Mouse (Mus musculus) stomach, embryonic 15.5 days (tissue): Measurements from ENCODE around the gene Kxd1. TPM values are rescaled to one million over a fixed set of nuclear protein-coding genes. Genes with fewer than 3 reads are reported as not detected.

Experiments used
- ATAC-seq: fragments of 200-750 bp; cut with Nextera tagmentation; 2 replicates; pipeline ENCODE4 v1.8.0; 2017; ENCODE audit warnings: low read depth, moderate number of reproducible peaks, moderate TSS enrichment; ENCODE audit not compliant: insufficient read depth, low FRiP score
- H3K27ac ChIP-seq: fragments of 300-500 bp; sonication (generic); 2 replicates; pipeline ENCODE4 v1.5.1; 2015; ENCODE audit warnings: mild to moderate bottlenecking, inconsistent platforms
- H3K27me3 ChIP-seq: fragments of 300-500 bp; sonication (generic); replicated peaks from 2 replicates; pipeline ENCODE4 v1.6.1; 2015; ENCODE audit warnings: inconsistent platforms
- H3K36me3 ChIP-seq: fragments of 300-500 bp; sonication (generic); 2 replicates; pipeline ENCODE4 v1.6.1; 2015; ENCODE audit warnings: inconsistent platforms
- H3K4me1 ChIP-seq: fragments of 300-500 bp; sonication (generic); 2 replicates; pipeline ENCODE4 v1.6.1; 2015; ENCODE audit warnings: inconsistent platforms
- H3K4me2 ChIP-seq: fragments of 300-500 bp; sonication (generic); 2 replicates; pipeline ENCODE4 v1.6.1; 2015; ENCODE audit warnings: mild to moderate bottlenecking, inconsistent platforms
- H3K4me3 ChIP-seq: fragments of 300-500 bp; sonication (generic); replicated peaks from 2 replicates; pipeline ENCODE4 v1.5.1; 2015; ENCODE audit warnings: inconsistent platforms
- H3K9ac ChIP-seq: fragments of 300-500 bp; sonication (generic); 2 replicates; pipeline ENCODE4 v1.6.1; 2015; ENCODE audit warnings: inconsistent platforms
- H3K9me3 ChIP-seq: fragments of 300-500 bp; sonication (generic); 2 replicates; pipeline ENCODE4 v1.6.1; 2016; ENCODE audit warnings: inconsistent platforms
- WGBS: fragments of 180-500 bp; shearing (Covaris S2); methylation state at CpG from one replicate; pipeline ENCODE4 v1.1.7; 2015; 5-methylcytosine and 5-hydroxymethylcytosine counted together
- polyA plus RNA-seq: library from polyadenylated mRNA; unstranded; fragments of >200 nt; fragmentation: Nextera tagmentation; extraction: Ambion mirVana; gene quantifications from 2 replicates; pipeline ENCODE4 v1.2.1, GENCODE M21; 2015

Kxd1 gene
- polyA plus RNA-seq, 1 experiment from 2014 or later, result 58.5 TPM

DNA sequence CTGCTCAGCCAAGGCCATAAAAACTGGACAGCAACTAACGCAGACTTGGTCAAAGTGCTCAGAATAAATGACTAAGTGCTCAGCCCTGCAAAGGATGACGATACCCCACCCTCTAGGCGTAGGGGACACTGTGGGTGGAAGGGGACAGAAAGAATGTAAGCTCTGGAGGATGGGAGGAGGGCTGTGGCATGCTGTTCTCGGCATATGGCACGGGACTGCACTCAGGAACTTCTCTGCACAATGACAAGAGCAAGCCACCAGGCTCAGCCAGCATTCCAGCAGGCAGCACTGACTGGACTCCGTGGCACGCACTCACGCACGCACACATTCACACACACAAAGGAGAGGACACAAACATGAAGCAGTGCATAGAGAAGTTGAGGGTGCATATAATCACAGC, 67.2 kb downstream of the Kxd1 start:
- no peaks in the 10 kb centered on the region for H3K27me3 ChIP-seq
- no peak overlapping the region for H3K4me2 ChIP-seq
- H3K36me3 ChIP-seq, result no peaks in the 10 kb centered on the region
- no peak overlapping the region for H3K9ac ChIP-seq
- no peak overlapping the region for H3K27ac ChIP-seq
- H3K9me3 ChIP-seq, result no peaks in the 10 kb centered on the region
- H3K4me3 ChIP-seq, result no peak overlapping the region
- H3K4me1 ChIP-seq, result no peaks in the 10 kb centered on the region
- 74% methylated on average over 9 of the region's 9 CpGs for WGBS
- ATAC-seq, result no peak

DNA sequence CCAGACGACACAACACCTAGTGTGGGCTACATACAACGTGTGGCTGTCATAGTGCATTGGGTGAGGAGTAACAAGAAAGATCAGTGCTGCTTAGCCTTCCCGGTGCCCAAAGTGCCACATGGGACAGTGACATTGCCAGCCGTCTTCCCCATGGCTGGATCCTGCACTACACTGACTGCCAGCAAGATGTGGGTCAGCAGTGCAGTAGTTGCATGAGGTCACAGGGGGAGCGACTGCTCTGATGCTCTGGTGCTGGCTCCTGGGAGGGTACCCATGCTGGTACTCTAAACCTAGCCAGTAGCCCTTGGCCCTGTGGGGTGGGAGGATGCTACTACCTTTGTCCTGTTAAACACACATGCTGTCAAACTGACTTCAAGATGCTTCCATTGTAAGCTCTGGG, 67.6 kb downstream of the Kxd1 start:
- H3K4me2 ChIP-seq, result no peak overlapping the region
- no peaks in the 10 kb centered on the region for H3K36me3 ChIP-seq
- H3K27me3 ChIP-seq, result no peaks in the 10 kb centered on the region
- H3K4me1 ChIP-seq, result no peaks in the 10 kb centered on the region
- no peaks in the 10 kb centered on the region for H3K9me3 ChIP-seq
- 92% methylated on average over 5 of the region's 5 CpGs for WGBS
- H3K27ac ChIP-seq, result no peak overlapping the region
- no peak overlapping the region for H3K4me3 ChIP-seq
- no peak overlapping the region for H3K9ac ChIP-seq
- ATAC-seq, result no peak

DNA sequence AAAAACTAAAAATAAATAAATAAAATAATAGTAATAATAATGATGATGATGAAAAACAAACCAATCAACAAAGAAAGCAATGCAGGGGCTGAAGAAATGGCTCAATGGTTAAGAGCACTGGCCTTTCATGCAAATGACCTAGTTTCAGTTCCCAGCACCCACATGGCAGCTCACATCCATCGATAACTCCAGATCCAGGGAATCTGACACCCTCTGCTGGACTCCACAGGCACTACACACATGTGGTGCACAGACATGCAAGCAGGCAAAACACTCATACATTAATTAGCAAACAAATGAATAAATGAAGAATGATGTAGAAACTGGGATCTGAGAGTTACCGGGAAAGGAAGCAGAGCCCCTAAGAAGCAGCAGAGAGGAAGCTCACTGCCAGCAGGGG, 68.1 kb downstream of the Kxd1 start:
- H3K4me2 ChIP-seq, result no peak overlapping the region
- ATAC-seq, result no peak
- H3K9me3 ChIP-seq, result no peaks in the 10 kb centered on the region
- H3K9ac ChIP-seq, result no peak overlapping the region
- no peaks in the 10 kb centered on the region for H3K36me3 ChIP-seq
- WGBS, result 94% methylated on average over 2 of the region's 2 CpGs
- H3K27me3 ChIP-seq, result no peaks in the 10 kb centered on the region
- no peak overlapping the region for H3K4me3 ChIP-seq
- H3K27ac ChIP-seq, result no peak overlapping the region
- no peaks in the 10 kb centered on the region for H3K4me1 ChIP-seq

DNA sequence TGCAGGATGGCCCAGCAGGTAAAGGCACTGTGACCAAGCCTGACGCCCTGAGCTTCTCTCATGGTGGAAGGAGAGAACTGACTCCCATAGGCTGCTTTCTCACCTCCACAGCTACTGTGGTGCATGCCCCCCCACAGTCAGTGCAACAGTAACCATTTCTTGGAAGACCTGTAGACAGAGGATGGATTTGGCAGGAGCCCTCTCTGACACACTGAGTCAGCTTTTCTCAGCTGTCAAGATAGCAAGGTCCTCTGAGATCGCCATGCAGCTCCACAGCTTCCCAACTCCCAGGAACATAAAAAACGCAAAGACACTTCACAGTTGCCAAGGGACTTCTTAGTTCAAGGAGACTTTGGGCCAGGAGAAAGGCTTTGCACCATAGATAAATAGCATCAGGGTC, 69.3 kb downstream of the Kxd1 start:
- no peaks in the 10 kb centered on the region for H3K27me3 ChIP-seq
- 85% methylated on average over 3 of the region's 3 CpGs for WGBS
- H3K4me2 ChIP-seq, result no peak overlapping the region
- H3K9ac ChIP-seq, result no peak overlapping the region
- no peaks in the 10 kb centered on the region for H3K9me3 ChIP-seq
- no peak overlapping the region for H3K4me3 ChIP-seq
- H3K4me1 ChIP-seq, result no peaks in the 10 kb centered on the region
- H3K27ac ChIP-seq, result no peak overlapping the region
- ATAC-seq, result no peak
- no peaks in the 10 kb centered on the region for H3K36me3 ChIP-seq

Other genes starting within 250 kb of the Kxd1 start
- 32.7 and 38.9 TPM in 2 replicates for gene Homer3, start 245.1 kb downstream of the Kxd1 start, polyA plus RNA-seq
- gene Ddx49, start 225.5 kb downstream of the Kxd1 start, polyA plus RNA-seq, result 46.3 and 49.8 TPM in 2 replicates
- 379 and 398 TPM in 2 replicates for gene Cope, start 225.4 kb downstream of the Kxd1 start, polyA plus RNA-seq
- gene Cers1, start 212.2 kb downstream of the Kxd1 start, polyA plus RNA-seq, result 4.2 and 4.4 TPM in 2 replicates
- 1.7 and 2.2 TPM in 2 replicates for gene Gdf1, start 198.1 kb downstream of the Kxd1 start, polyA plus RNA-seq
- gene Upf1, start 174.7 kb downstream of the Kxd1 start, polyA plus RNA-seq, result 16.1 and 17.5 TPM in 2 replicates
- gene Comp, start 154.4 kb downstream of the Kxd1 start, polyA plus RNA-seq, result 0.22 and 0.28 TPM in 2 replicates
- gene Crtc1, start 88.4 kb downstream of the Kxd1 start, polyA plus RNA-seq, result 15.4 and 18.8 TPM in 2 replicates
- 20.5 and 20.7 TPM in 2 replicates for gene Klhl26, start 51.0 kb downstream of the Kxd1 start, polyA plus RNA-seq
- 3.0 and 3.5 TPM in 2 replicates for gene Tmem59l, start 40.6 kb downstream of the Kxd1 start, polyA plus RNA-seq
- 2.9 and 4.1 TPM in 2 replicates for gene Crlf1, start 34.8 kb downstream of the Kxd1 start, polyA plus RNA-seq
- 125 and 130 TPM in 2 replicates for gene Rex1bd, start 21.2 kb downstream of the Kxd1 start, polyA plus RNA-seq
- gene Uba52, start 17.2 kb downstream of the Kxd1 start, polyA plus RNA-seq, result 843 and 950 TPM in 2 replicates
- gene Fkbp8, start 232 bp downstream of the Kxd1 start, polyA plus RNA-seq, result 292 and 304 TPM in 2 replicates
- gene Ell, start 11.5 kb upstream of the Kxd1 start, polyA plus RNA-seq, result 16.1 and 17.7 TPM in 2 replicates
- 127 and 133 TPM in 2 replicates for gene Isyna1, start 66.4 kb upstream of the Kxd1 start, polyA plus RNA-seq
- gene Ssbp4, start 80.9 kb upstream of the Kxd1 start, polyA plus RNA-seq, result 104 and 117 TPM in 2 replicates
- gene Lrrc25, start 88.2 kb upstream of the Kxd1 start, polyA plus RNA-seq, result 3.7 and 3.9 TPM in 2 replicates
- gene Gdf15, start 104.5 kb upstream of the Kxd1 start, polyA plus RNA-seq, result 0.95 and 1.4 TPM in 2 replicates
- 49.9 and 57.9 TPM in 2 replicates for gene Pgpep1, start 132.4 kb upstream of the Kxd1 start, polyA plus RNA-seq
- gene Lsm4, start 145.3 kb upstream of the Kxd1 start, polyA plus RNA-seq, result 271 and 297 TPM in 2 replicates
- 84.4 and 84.6 TPM in 2 replicates for gene Jund, start 171.0 kb upstream of the Kxd1 start, polyA plus RNA-seq
- gene Iqcn, start 175.5 kb upstream of the Kxd1 start, polyA plus RNA-seq, result 0.04 TPM in 1 of 2 replicates, not detected in the other
- 1.1 and 1.9 TPM in 2 replicates for gene Gm3336, start 190.6 kb upstream of the Kxd1 start, polyA plus RNA-seq
- 0.45 and 0.50 TPM in 2 replicates for gene Pde4c, start 195.8 kb upstream of the Kxd1 start, polyA plus RNA-seq
- gene Rab3a, start 226.7 kb upstream of the Kxd1 start, polyA plus RNA-seq, result 20.9 and 24.0 TPM in 2 replicates
- 44.4 and 51.3 TPM in 2 replicates for gene Mpv17l2, start 233.0 kb upstream of the Kxd1 start, polyA plus RNA-seq
- gene Pik3r2, start 248.8 kb upstream of the Kxd1 start, polyA plus RNA-seq, result 58.1 and 58.4 TPM in 2 replicates